Mouse (Mus musculus): Measurements from ENCODE around the gene Foxa2. TPM values are rescaled to one million over a fixed set of nuclear protein-coding genes. Genes with fewer than 3 reads are reported as not detected.

The Foxa2 gene
- total RNA-seq, 2 experiments from 2014 or later = not detected

GRCm38 (mm10) chr2:148017782-148018690 lies 28.7 kb downstream of the Foxa2 start:
- DNase-seq = no peak
- intact Hi-C loops (cut with DNase I) = no loop called here

- no peak for DNase-seq
- intact Hi-C loops (cut with DNase I) = no loop called here
Observed at GRCm38 (mm10) chr2:148013382-148013781, 33.4 kb downstream of the Foxa2 start.

- intact Hi-C loops (cut with DNase I) = no loop called here
- no peak for DNase-seq
Observed at GRCm38 (mm10) chr2:148009049-148009448, 37.7 kb downstream of the Foxa2 start.

- DNase-seq = no peak
Observed at GRCm38 (mm10) chr2:148004554-148005521, 41.9 kb downstream of the Foxa2 start.

GRCm38 (mm10) chr2:148003511-148003910 lies 43.3 kb downstream of the Foxa2 start:
- intact Hi-C loops (cut with DNase I) = no loop called here

More at GRCm38 (mm10) chr2:148004554-148005521, 41.9 kb downstream of the Foxa2 start:
- intact Hi-C loops (cut with DNase I) = no loop called here

GRCm38 (mm10) chr2:147998206-147998966 lies 48.4 kb downstream of the Foxa2 start:
- no peak for DNase-seq
- intact Hi-C loops (cut with DNase I) = no loop called here

More at GRCm38 (mm10) chr2:148003511-148003910, 43.3 kb downstream of the Foxa2 start:
- no peak for DNase-seq

- intact Hi-C loops (cut with DNase I) = no loop called here
Observed at GRCm38 (mm10) chr2:147996781-147997180, 50.0 kb downstream of the Foxa2 start.

GRCm38 (mm10) chr2:147993821-147994220 lies 52.9 kb downstream of the Foxa2 start:
- intact Hi-C loops (cut with DNase I) = no loop called here
- no peak for DNase-seq

More at GRCm38 (mm10) chr2:147996781-147997180, 50.0 kb downstream of the Foxa2 start:
- DNase-seq = no peak

GRCm38 (mm10) chr2:147992935-147993679 lies 53.7 kb downstream of the Foxa2 start:
- DNase-seq = peak; percentile 70
- intact Hi-C loops (cut with DNase I) = no loop called here

Small RNA genes lying within 50 kb of the gene (microRNA-seq; reads per million reads assigned to microRNA genes)
- gene Gm27420 = not detected
